Mouse (Mus musculus) small intestine, adult 2 months (tissue): Measurements from ENCODE around the gene Eif4g3.

Experiments used
- CTCF ChIP-seq: fragments of 200-500 bp; IDR thresholded peaks from 2 replicates; pipeline ENCODE4 v1.5.1; 2012; ENCODE audit warnings: low read depth, mild to moderate bottlenecking, control low read depth, inconsistent platforms, low read length, moderate library complexity, mixed read lengths; ENCODE audit not compliant: insufficient replicate concordance, insufficient read length; ENCODE audit errors: extremely low read depth
- POLR2A ChIP-seq: fragments of 200-500 bp; IDR thresholded peaks from 2 replicates; pipeline ENCODE4 v1.6.1; 2012; ENCODE audit warnings: low read depth, mild to moderate bottlenecking, control low read depth, inconsistent platforms, low read length, moderate library complexity

GRCm38 (mm10) chr4:137982869-137983268, 10.0 kb upstream of the Eif4g3 start:
- TF ChIP-seq POLR2A (no peak), CTCF (no peak)
